Mouse (Mus musculus) neutrophil, adult 5-6 weeks (primary cell): ENCODE results near the gene Negr1. TPM values are rescaled to one million over a fixed set of nuclear protein-coding genes. Genes with fewer than 3 reads are reported as not detected.

Experiments used
- ATAC-seq: fragments of 151-379, 151-347 bp; 2 replicates; pipeline ENCODE4 v1.8.0; 2017; ENCODE audit warnings: mild to moderate bottlenecking, moderate TSS enrichment; ENCODE audit not compliant: insufficient number of reproducible peaks, poor library complexity, low FRiP score, severe bottlenecking; ENCODE audit errors: extremely low read depth
- total RNA-seq: library from RNA; stranded (forward); fragments of 200-1000 nt; gene quantifications from 2 replicates; pipeline ENCODE4 v1.2.3, GENCODE M21; 2017

Negr1 gene
- total RNA-seq, 1 experiment from 2014 or later = 0.12 TPM

GRCm38 (mm10) chr3:156883873-156884272, 322.3 kb downstream of the Negr1 start:
- no peak for ATAC-seq

- ATAC-seq = no peak
Observed at GRCm38 (mm10) chr3:156885689-156886088, 324.1 kb downstream of the Negr1 start.

GRCm38 (mm10) chr3:156886915-156887314, 325.3 kb downstream of the Negr1 start:
- no peak for ATAC-seq

GRCm38 (mm10) chr3:156890986-156891385, 329.4 kb downstream of the Negr1 start:
- ATAC-seq = no peak

- ATAC-seq = no peak
Observed at GRCm38 (mm10) chr3:156895322-156895721, 333.7 kb downstream of the Negr1 start.

- ATAC-seq = no peak
Observed at GRCm38 (mm10) chr3:156896106-156896505, 334.5 kb downstream of the Negr1 start.

GRCm38 (mm10) chr3:156896552-156896951, 335.0 kb downstream of the Negr1 start:
- ATAC-seq = no peak

GRCm38 (mm10) chr3:156901140-156901539, 339.5 kb downstream of the Negr1 start:
- no peak for ATAC-seq

- ATAC-seq = no peak
Observed at GRCm38 (mm10) chr3:156903925-156904576, 342.5 kb downstream of the Negr1 start.

GRCm38 (mm10) chr3:156912816-156913215, 351.2 kb downstream of the Negr1 start:
- ATAC-seq = no peak

- ATAC-seq = no peak
Observed at GRCm38 (mm10) chr3:156921369-156921768, 359.8 kb downstream of the Negr1 start.

GRCm38 (mm10) chr3:156923159-156923558, 361.6 kb downstream of the Negr1 start:
- ATAC-seq = no peak

GRCm38 (mm10) chr3:156925102-156925501, 363.5 kb downstream of the Negr1 start:
- no peak for ATAC-seq

GRCm38 (mm10) chr3:156928396-156929061, 366.9 kb downstream of the Negr1 start:
- ATAC-seq = no peak

- no peak for ATAC-seq
Observed at GRCm38 (mm10) chr3:156929062-156929397, 367.4 kb downstream of the Negr1 start.

- no peak for ATAC-seq
Observed at GRCm38 (mm10) chr3:156929677-156930440, 368.3 kb downstream of the Negr1 start.

GRCm38 (mm10) chr3:156931011-156931410, 369.4 kb downstream of the Negr1 start:
- no peak for ATAC-seq

GRCm38 (mm10) chr3:156931540-156931939, 369.9 kb downstream of the Negr1 start:
- ATAC-seq = no peak

- ATAC-seq = no peak
Observed at GRCm38 (mm10) chr3:156934778-156935290, 373.2 kb downstream of the Negr1 start.

- ATAC-seq = no peak
Observed at GRCm38 (mm10) chr3:156947404-156947803, 385.8 kb downstream of the Negr1 start.
